Mouse (Mus musculus) G1E (cell line): ENCODE results near the gene S100a2.
A peak's percentile ranks its signal among the peaks of the same experiment; 100 is the strongest.

Experiments used
- CTCF ChIP-seq: IDR thresholded peaks from 2 replicates; pipeline ENCODE4 v1.5.1; 2012; ENCODE audit warnings: low read depth, low read length, inconsistent platforms, mixed read lengths
- TAL1 ChIP-seq: conservative IDR thresholded peaks from 2 replicates; pipeline ENCODE4 v1.6.1; 2012; ENCODE audit warnings: low read depth, low read length, inconsistent platforms, mixed read lengths

DNA sequence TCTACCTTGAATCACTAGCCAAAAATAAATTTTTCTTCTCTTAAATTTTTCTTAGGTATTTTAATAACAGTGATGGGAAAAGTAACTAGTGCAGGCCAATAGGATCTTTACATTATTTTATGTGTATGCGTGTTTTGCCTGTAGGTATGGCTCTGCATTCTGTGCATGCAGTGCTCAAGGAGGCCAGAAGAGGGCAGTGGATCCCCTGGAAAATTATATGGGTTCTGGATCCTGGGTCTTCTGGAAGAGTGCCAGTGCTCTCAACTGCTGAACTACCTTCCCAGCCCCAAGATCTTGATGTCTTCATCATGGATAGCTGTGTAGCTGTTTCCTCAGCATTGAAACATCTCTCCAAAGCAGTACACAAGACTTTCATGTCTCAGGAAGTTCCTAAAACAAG is 7.9 kb upstream of the S100a2 start:
- 0 out of 2 replicates have a peak, but pooled peaks have one; percentile 12 for TF ChIP-seq CTCF
- no peak for TF ChIP-seq TAL1
